Mouse (Mus musculus) midbrain, embryonic 15.5 days (tissue): ENCODE measurements around the gene Igf1. TPM values are rescaled to one million over a fixed set of nuclear protein-coding genes. Genes with fewer than 3 reads are reported as not detected.

Experiments
- ATAC-seq: fragments of 200-750 bp; cut with Nextera tagmentation; replicated peaks from 2 replicates; pipeline ENCODE4 v1.8.0; 2017; ENCODE audit warnings: moderate TSS enrichment
- H3K27ac ChIP-seq: fragments of 300-500 bp; sonication (generic); 2 replicates; pipeline ENCODE4 v1.5.1; 2015; ENCODE audit warnings: mild to moderate bottlenecking, inconsistent platforms
- H3K27me3 ChIP-seq: fragments of 300-500 bp; sonication (generic); replicated peaks from 2 replicates; pipeline ENCODE4 v1.6.1; 2015; ENCODE audit warnings: inconsistent platforms
- H3K36me3 ChIP-seq: fragments of 300-500 bp; sonication (generic); replicated peaks from 2 replicates; pipeline ENCODE4 v1.6.1; 2015; ENCODE audit warnings: inconsistent platforms
- H3K4me1 ChIP-seq: fragments of 300-500 bp; sonication (generic); 2 replicates; pipeline ENCODE4 v1.6.1; 2015; ENCODE audit warnings: inconsistent platforms
- H3K4me2 ChIP-seq: fragments of 300-500 bp; sonication (generic); 2 replicates; pipeline ENCODE4 v1.6.1; 2015; ENCODE audit warnings: inconsistent platforms, mild to moderate bottlenecking, moderate library complexity
- H3K4me3 ChIP-seq: fragments of 300-500 bp; sonication (generic); 2 replicates; pipeline ENCODE4 v1.5.1; 2015; ENCODE audit warnings: mild to moderate bottlenecking, inconsistent platforms
- H3K9ac ChIP-seq: fragments of 300-500 bp; sonication (generic); 2 replicates; pipeline ENCODE4 v1.6.1; 2015; ENCODE audit warnings: mild to moderate bottlenecking, inconsistent platforms
- H3K9me3 ChIP-seq: fragments of 300-500 bp; sonication (generic); 2 replicates; pipeline ENCODE4 v1.6.1; 2016; ENCODE audit warnings: inconsistent platforms
- WGBS: fragments of 180-500 bp; shearing (Covaris S2); methylation state at CpG from one replicate; pipeline ENCODE4 v1.1.7; 2015; ENCODE audit warnings: mixed read lengths; 5-methylcytosine and 5-hydroxymethylcytosine counted together
- polyA plus RNA-seq: library from polyadenylated mRNA; unstranded; fragments of >200 nt; fragmentation: Nextera tagmentation; extraction: Ambion mirVana; gene quantifications from 2 replicates; pipeline ENCODE4 v1.2.1, GENCODE M21; 2015

Gene Igf1
- polyA plus RNA-seq: 8.6 and 10.6 TPM in 2 replicates

DNA sequence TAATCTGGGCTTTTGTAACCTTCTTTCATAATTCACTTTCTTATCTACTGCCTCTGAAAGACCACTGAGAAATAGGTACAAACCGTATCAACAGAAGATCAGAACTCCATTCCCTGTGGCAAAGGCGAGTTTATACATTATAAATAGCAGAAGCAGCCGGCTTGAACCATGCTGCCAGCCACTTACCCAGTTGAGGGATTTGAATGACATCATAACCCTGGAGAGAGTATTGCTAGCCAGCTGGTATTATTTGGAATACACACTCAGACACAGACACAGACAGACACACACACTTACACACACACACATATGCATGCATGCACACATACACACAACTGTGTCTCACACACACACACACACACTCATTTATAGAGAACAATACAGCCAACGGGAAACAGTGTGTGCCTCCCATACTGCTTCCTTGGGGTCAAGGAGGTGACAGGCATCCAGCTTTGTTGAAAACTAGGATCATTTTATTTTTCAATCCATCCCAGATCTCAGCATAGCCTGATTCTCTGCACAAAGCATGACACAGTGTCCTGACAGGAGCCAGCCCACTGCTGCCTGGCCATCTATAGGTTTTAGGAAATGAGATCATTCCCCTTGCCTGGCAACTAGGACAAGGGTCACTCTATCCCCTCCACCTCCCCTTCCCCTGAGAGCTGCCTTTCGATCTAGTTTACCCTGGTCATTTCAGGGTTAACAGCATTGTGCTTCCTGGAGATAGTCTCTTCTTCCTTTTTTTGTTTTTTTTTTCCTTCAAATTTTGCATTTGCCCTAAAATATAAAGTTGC lies at the start of gene Igf1:
Gene Igf1 (plus strand): TSS at position 253 of the 794 bp plus-strand sequence.
- Histone ChIP-seq H3K27ac (peak within 1 kb of the TSS; percentile 8; the same call in 1 of the 2 replicates), H3K4me1 (peaks cover 44% of the 10 kb centered on the region), H3K27me3 (0 out of 2 replicates have a peak, but pooled peaks cover 5% of the 10 kb centered on the region), H3K4me3 (peak within 1 kb of the TSS; percentile 41), H3K9me3 (no peaks in the 10 kb centered on the region), H3K9ac (no peak within 1 kb of the TSS), H3K36me3 (no peaks in the 10 kb centered on the region), H3K4me2 (peak within 1 kb of the TSS; percentile 84)
- peak; percentile 22; the same call in 1 of the 2 replicates for ATAC-seq
- 35% methylated on average over 5 of the region's 5 CpGs for WGBS

- no peaks in the 10 kb centered on the region for H3K9me3 ChIP-seq
- WGBS: 23% methylated on average over 8 of the region's 8 CpGs
- no peaks in the 10 kb centered on the region for H3K36me3 ChIP-seq
- no peaks in the 10 kb centered on the region for H3K27me3 ChIP-seq
- no peak overlapping the region; the same call in 1 of the 2 replicates for H3K9ac ChIP-seq
- no peak overlapping the region for H3K4me3 ChIP-seq
- peak; percentile 92 for ATAC-seq
- H3K27ac ChIP-seq: peak overlapping the region; percentile 70
- H3K4me1 ChIP-seq: peaks cover 18% of the 10 kb centered on the region
- peak overlapping the region; percentile 27 for H3K4me2 ChIP-seq
These were observed 45.6 kb upstream of the Igf1 start for GRCm38 (mm10) chr10:87812157-87813072.

DNA sequence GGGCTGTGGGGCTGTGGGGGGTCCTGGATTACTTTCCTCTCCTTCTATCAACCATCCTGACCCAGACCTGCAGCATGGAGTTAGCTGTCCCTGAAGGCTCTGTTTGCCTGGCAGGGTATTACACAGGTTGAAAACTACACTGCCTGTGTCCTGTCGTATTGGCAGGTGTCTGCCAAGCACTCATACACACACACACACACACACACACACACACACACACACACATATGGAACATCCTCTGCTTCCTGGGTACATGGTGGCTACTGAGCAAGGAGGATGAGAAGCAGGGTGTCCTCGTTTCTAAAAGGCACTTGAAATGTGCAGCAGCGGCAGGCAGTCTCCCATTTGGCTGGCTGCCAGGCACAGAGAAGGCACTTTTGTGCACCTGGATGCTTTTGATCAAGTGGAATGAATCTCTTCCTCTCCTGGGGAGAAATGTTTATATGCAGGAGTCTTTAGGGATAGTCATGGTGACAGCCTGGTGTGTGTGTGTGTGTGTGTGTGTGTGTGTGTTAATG lies 44.9 kb upstream of the Igf1 start:
- Histone ChIP-seq H3K36me3 (no peaks in the 10 kb centered on the region), H3K9ac (no peak overlapping the region; the same call in 1 of the 2 replicates), H3K4me3 (no peak overlapping the region), H3K27me3 (no peaks in the 10 kb centered on the region), H3K27ac (peak overlapping the region; percentile 70), H3K4me1 (peaks cover 18% of the 10 kb centered on the region), H3K4me2 (peak overlapping the region; percentile 27), H3K9me3 (no peaks in the 10 kb centered on the region)
- peak; percentile 88 for ATAC-seq
- 7% methylated on average over 3 of the region's 3 CpGs for WGBS

- Histone ChIP-seq H3K9me3 (no peaks in the 10 kb centered on the region), H3K9ac (no peak overlapping the region), H3K27me3 (no peaks in the 10 kb centered on the region), H3K4me1 (peaks cover 18% of the 10 kb centered on the region), H3K36me3 (no peaks in the 10 kb centered on the region), H3K4me3 (no peak overlapping the region), H3K4me2 (no peak overlapping the region), H3K27ac (no peak overlapping the region)
- 43% methylated on average over 4 of the region's 4 CpGs for WGBS
- ATAC-seq: no peak
These were observed 41.2 kb upstream of the Igf1 start for GRCm38 (mm10) chr10:87816861-87817260.

- H3K27ac ChIP-seq: no peak overlapping the region
- H3K9ac ChIP-seq: no peak overlapping the region
- no peak overlapping the region for H3K4me3 ChIP-seq
- H3K4me1 ChIP-seq: peaks cover 11% of the 10 kb centered on the region
- no peaks in the 10 kb centered on the region for H3K36me3 ChIP-seq
- no peak overlapping the region for H3K4me2 ChIP-seq
- no peak for ATAC-seq
- H3K27me3 ChIP-seq: no peaks in the 10 kb centered on the region
- WGBS: 87% methylated on average over 7 of the region's 7 CpGs
- no peaks in the 10 kb centered on the region for H3K9me3 ChIP-seq
These were observed 40.3 kb upstream of the Igf1 start for GRCm38 (mm10) chr10:87817786-87818185.

DNA sequence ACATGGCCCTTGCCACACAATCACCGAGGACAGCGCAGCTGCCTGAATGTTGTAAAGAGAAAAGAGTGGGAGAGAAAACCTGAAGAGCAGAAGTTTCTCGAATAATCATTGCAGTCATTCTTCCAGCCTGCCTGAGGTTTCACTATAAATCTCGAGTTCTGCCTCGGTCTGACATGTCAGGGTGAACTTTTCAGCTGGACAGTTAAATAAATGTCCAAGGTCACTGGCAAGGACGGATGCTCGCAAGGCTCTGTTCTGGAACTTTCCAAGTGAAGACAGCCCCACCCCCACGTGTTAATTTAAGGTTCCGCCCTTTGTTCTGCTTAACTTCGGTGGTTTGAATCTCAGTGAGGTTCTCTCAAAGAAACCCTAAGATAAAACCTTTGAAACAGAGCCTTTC lies 36.2 kb upstream of the Igf1 start:
- Histone ChIP-seq H3K4me1 (no peaks in the 10 kb centered on the region), H3K9ac (no peak overlapping the region), H3K9me3 (no peaks in the 10 kb centered on the region), H3K4me3 (no peak overlapping the region), H3K36me3 (no peaks in the 10 kb centered on the region), H3K27me3 (no peaks in the 10 kb centered on the region), H3K27ac (no peak overlapping the region), H3K4me2 (no peak overlapping the region)
- ATAC-seq: no peak
- 80% methylated on average over 10 of the region's 10 CpGs for WGBS

DNA sequence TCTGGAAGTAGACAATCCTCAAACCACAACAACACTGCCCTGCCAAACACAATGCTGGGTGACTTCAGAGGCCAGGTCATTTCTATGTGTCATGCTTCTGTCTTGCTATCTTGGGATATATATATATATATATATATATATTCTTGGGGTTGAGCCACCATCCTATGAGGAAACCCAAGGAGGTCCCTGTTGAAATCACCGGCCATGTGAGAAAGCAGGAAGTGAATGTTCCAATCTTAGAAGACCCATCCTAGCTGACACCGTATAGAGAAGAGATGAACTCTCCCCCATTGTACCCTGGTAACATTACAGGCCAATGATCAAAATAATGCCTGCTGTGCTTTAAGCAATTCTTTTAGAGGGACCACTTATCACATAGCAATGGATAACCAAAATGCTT lies 28.1 kb upstream of the Igf1 start:
- Histone ChIP-seq H3K4me3 (no peak overlapping the region), H3K4me1 (no peaks in the 10 kb centered on the region), H3K4me2 (no peak overlapping the region), H3K9ac (no peak overlapping the region), H3K27ac (no peak overlapping the region), H3K36me3 (no peaks in the 10 kb centered on the region), H3K9me3 (no peaks in the 10 kb centered on the region), H3K27me3 (no peaks in the 10 kb centered on the region)
- no peak for ATAC-seq
- WGBS: 92% methylated on average over 2 of the region's 2 CpGs

- H3K4me3 ChIP-seq: no peak overlapping the region
- no peaks in the 10 kb centered on the region for H3K9me3 ChIP-seq
- no peaks in the 10 kb centered on the region for H3K4me1 ChIP-seq
- 92% methylated on average over 2 of the region's 2 CpGs for WGBS
- no peaks in the 10 kb centered on the region for H3K36me3 ChIP-seq
- H3K4me2 ChIP-seq: no peak overlapping the region
- H3K9ac ChIP-seq: no peak overlapping the region
- H3K27ac ChIP-seq: no peak overlapping the region
- H3K27me3 ChIP-seq: no peaks in the 10 kb centered on the region
- no peak for ATAC-seq
These were observed 27.4 kb upstream of the Igf1 start for GRCm38 (mm10) chr10:87830639-87831038.

GRCm38 (mm10) chr10:87832101-87832500 lies 26.0 kb upstream of the Igf1 start:
- H3K27ac ChIP-seq: no peak overlapping the region
- no peaks in the 10 kb centered on the region for H3K36me3 ChIP-seq
- H3K27me3 ChIP-seq: no peaks in the 10 kb centered on the region
- WGBS: 93% methylated on average over 1 of the region's 1 CpGs
- H3K4me3 ChIP-seq: no peak overlapping the region
- H3K4me1 ChIP-seq: no peaks in the 10 kb centered on the region
- ATAC-seq: no peak
- H3K4me2 ChIP-seq: no peak overlapping the region
- no peaks in the 10 kb centered on the region for H3K9me3 ChIP-seq
- H3K9ac ChIP-seq: no peak overlapping the region

GRCm38 (mm10) chr10:87839454-87839853 lies 18.6 kb upstream of the Igf1 start:
- 93% methylated on average over 1 of the region's 1 CpGs for WGBS
- Histone ChIP-seq H3K36me3 (no peaks in the 10 kb centered on the region), H3K4me1 (no peaks in the 10 kb centered on the region), H3K27ac (no peak overlapping the region), H3K9me3 (no peaks in the 10 kb centered on the region), H3K9ac (no peak overlapping the region), H3K27me3 (no peaks in the 10 kb centered on the region), H3K4me2 (no peak overlapping the region), H3K4me3 (no peak overlapping the region)
- ATAC-seq: no peak

DNA sequence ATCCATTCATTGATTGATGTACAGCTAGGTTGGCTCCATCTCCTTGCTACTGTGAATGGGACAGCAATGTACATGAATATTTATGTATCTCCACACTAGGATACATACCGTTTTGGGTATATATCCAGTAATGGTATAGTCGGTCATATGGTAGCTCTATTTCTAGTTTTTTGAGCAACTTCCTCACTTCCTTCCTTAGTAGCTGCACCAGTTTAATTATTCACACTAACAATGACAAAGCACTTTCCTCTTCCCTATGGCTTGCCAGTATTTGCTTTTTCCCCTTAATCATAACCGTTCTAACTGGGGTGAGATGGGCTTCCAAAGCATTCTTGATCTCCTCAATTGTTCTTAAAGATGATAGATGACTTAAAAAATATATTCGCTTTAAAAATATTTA lies 15.6 kb upstream of the Igf1 start:
- no peak for ATAC-seq
- H3K27ac ChIP-seq: no peak overlapping the region
- no peak overlapping the region for H3K9ac ChIP-seq
- WGBS: 93% methylated on average over 4 of the region's 4 CpGs
- no peaks in the 10 kb centered on the region for H3K27me3 ChIP-seq
- H3K4me1 ChIP-seq: no peaks in the 10 kb centered on the region
- H3K9me3 ChIP-seq: no peaks in the 10 kb centered on the region
- no peak overlapping the region for H3K4me2 ChIP-seq
- H3K36me3 ChIP-seq: no peaks in the 10 kb centered on the region
- H3K4me3 ChIP-seq: no peak overlapping the region

DNA sequence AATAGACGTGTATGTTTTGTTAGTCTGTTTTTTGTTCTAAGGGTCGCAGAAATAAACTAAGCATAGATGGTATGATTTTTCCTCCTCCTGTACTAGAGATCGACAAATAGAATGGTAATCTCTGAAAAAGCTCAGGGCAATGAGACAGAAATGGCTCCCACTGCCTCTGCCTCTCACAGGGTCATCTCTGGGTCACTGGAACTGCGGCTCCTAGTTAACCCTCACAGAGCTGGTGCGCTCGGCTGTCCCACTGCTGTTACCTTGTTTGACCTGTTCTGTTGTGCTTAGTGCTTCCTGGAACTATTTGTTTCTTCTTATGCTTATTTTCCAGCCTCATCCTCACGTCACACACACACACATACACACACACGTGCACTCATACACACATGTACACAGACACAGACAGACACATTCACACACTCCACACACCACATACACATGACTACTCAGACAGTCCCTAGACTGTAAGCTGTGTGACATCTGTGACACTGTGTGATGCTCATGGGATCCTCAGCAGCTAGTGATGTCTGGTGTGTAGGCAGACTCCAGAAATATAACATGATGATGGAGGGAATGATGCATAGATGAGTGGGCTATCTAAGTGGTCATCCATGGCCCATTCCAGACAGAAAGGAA lies 13.0 kb upstream of the Igf1 start:
- H3K4me1 ChIP-seq: no peaks in the 10 kb centered on the region
- H3K4me2 ChIP-seq: no peak overlapping the region
- no peaks in the 10 kb centered on the region for H3K9me3 ChIP-seq
- no peak overlapping the region for H3K9ac ChIP-seq
- WGBS: 59% methylated on average over 8 of the region's 8 CpGs
- no peak for ATAC-seq
- no peaks in the 10 kb centered on the region for H3K27me3 ChIP-seq
- no peak overlapping the region for H3K4me3 ChIP-seq
- H3K27ac ChIP-seq: no peak overlapping the region
- no peaks in the 10 kb centered on the region for H3K36me3 ChIP-seq
